Comparison of ENCODE assay signal across 9 mouse cellular contexts in the genomic region with DNA sequence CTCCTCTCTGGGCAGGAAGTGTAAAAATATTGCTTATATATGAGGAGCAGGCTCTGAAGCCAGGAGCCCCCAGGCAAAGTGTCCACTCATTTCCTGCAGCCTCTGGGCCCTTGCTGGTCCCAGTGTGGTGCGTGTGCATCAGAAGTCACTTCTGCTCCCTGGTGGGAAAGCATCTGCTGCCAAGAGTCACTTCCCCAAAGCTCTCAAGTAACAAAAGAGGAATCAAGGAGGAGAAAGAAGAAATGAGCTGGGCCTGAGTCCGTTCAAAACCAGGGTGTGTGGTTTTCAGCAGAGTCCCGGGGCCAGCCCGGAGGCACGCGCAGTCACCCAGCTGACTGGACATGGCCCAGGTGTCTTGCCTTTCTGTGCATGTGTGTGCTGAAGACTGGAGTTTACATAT. TPM values are rescaled to one million over a fixed set of nuclear protein-coding genes. Genes with fewer than 3 reads are reported as not detected.
A peak's percentile ranks its signal among the peaks of the same experiment; 100 is the strongest.
DNase-seq lines count a peak whose midpoint lies in the region; ATAC-seq and TF ChIP-seq lines count a peak whose summit lies in the region.
"Had no signal": no experiment of that assay in that cellular context is flagged by ENCODE, and none has a peak within 500 bp of the region (broad histone marks: within the 10 kb centered on the region; RNA-seq: fewer than 3 reads in every experiment).

No protein-coding gene starts in this region.

- H3K4me2 ChIP-seq in kidney, embryonic 15.5 days, result no peak overlapping the region

- no peaks in the 10 kb centered on the region for H3K36me3 ChIP-seq in kidney, embryonic 15.5 days

- TF ChIP-seq CTCF in bone marrow, adult 2 months (IDR thresholded peaks at IDR 0.05; ENCODE audit: control insufficient read depth, insufficient read depth, low read length), result no peak

- H3K9me3 ChIP-seq in kidney, embryonic 15.5 days (replicated peaks), result no peaks in the 10 kb centered on the region

- H3K4me3 ChIP-seq in kidney, embryonic 15.5 days (replicated peaks), result no peak overlapping the region
- H3K4me3 ChIP-seq in bone marrow, adult 2 months (replicated peaks; ENCODE audit: control insufficient read depth, low read depth, low read length), result no peak overlapping the region

- WGBS in kidney, embryonic 15.5 days, result 70% methylated on average over 6 of the region's 6 CpGs
- 11% methylated on average over 6 of the region's 6 CpGs for WGBS in bone marrow, adult 2 months

- no peak for ATAC-seq in kidney, embryonic 15.5 days (replicated peaks; ENCODE audit: low FRiP score)
- ATAC-seq: Patski had no signal

- no peaks in the 10 kb centered on the region for H3K27me3 ChIP-seq in kidney, embryonic 15.5 days
- H3K27me3 ChIP-seq: Patski had no signal

- peak; percentile 17; the same call in 1 of the 2 replicates for TF ChIP-seq POLR2A in bone marrow, adult 2 months (IDR thresholded peaks at IDR 0.05; ENCODE audit: borderline replicate concordance, control insufficient read depth, low read depth, low read length)

- peak overlapping the region; percentile 99 for H3K27ac ChIP-seq in kidney, embryonic 15.5 days
- peak overlapping the region; percentile 75 for H3K27ac ChIP-seq in bone marrow, adult 2 months (ENCODE audit: control insufficient read depth, insufficient read depth, low read depth, low read length, poor library complexity)

- peaks cover 39% of the 10 kb centered on the region for H3K4me1 ChIP-seq in kidney, embryonic 15.5 days
- H3K4me1 ChIP-seq in bone marrow, adult 2 months (ENCODE audit: control insufficient read depth, insufficient read depth, low read length), result peaks cover 15% of the 10 kb centered on the region

- DNase-seq in kidney, adult 18-20 months, result no peak
- peak; percentile 28 for DNase-seq in heart, postnatal 4 days
- DNase-seq in lung, postnatal 36 days, result peak; percentile 62
- no peak for DNase-seq in urinary bladder, postnatal 36 days (ENCODE audit: low spot score in 2 of 2)
- no peak for DNase-seq in frontal cortex, adult 2 months (ENCODE audit: extremely low spot score in 1 of 2, low spot score in 1 of 2)
- no peak for DNase-seq in embryo, embryonic 10.5 days (ENCODE audit: low spot score)

- no peak overlapping the region for H3K9ac ChIP-seq in kidney, embryonic 15.5 days

RNA-seq across cellular contexts. Expression of a gene that starts 54.6 kb away (rescaled TPM):
- polyA plus RNA-seq in kidney, embryonic 15.5 days (2015; fragmentation: Nextera tagmentation; extraction: Ambion mirVana), result 37.7 and 40.6 TPM in 2 replicates
- 12.6 and 21.6 TPM in 2 replicates for polyA plus RNA-seq in bone marrow, adult 2 months (2011; ENCODE audit: insufficient read depth, insufficient read length, low replicate concordance, missing spikeins)
- 10 to 100 TPM; 52.5 to 56.6 TPM for total RNA-seq in heart, postnatal 4 days (2021)
- 201 and 227 TPM in 2 replicates for polyA plus RNA-seq in frontal cortex, adult 2 months (2012; rRNA removed)

RNA-seq across cellular contexts. Expression of a gene that starts 59.9 kb away (rescaled TPM):
- 122 and 123 TPM in 2 replicates for polyA plus RNA-seq in kidney, embryonic 15.5 days (2015; fragmentation: Nextera tagmentation; extraction: Ambion mirVana)
- polyA plus RNA-seq in bone marrow, adult 2 months (2011; ENCODE audit: insufficient read depth, insufficient read length, low replicate concordance, missing spikeins), result 21.6 and 41.1 TPM in 2 replicates
- 10 to 100 TPM; 50.0 to 60.4 TPM for total RNA-seq in heart, postnatal 4 days (2021)
- 47.6 and 49.6 TPM in 2 replicates for polyA plus RNA-seq in frontal cortex, adult 2 months (2012; rRNA removed)

Comparison
In these comparisons a context has a peak if more than half of its experiments do, and no peak if none do; other contexts are left out.
1. DNase-seq: peak in heart, postnatal 4 days (single experiment) and lung, postnatal 36 days (single experiment); none in kidney, adult 18-20 months (single experiment), urinary bladder, postnatal 36 days (0 of 2), frontal cortex, adult 2 months (0 of 2) and embryo, embryonic 10.5 days (single experiment).